Mouse (Mus musculus) forebrain, postnatal 0 days (tissue): Measurements from ENCODE around the gene Astn2. TPM values are rescaled to one million over a fixed set of nuclear protein-coding genes. Genes with fewer than 3 reads are reported as not detected.

Experiments used
- ATAC-seq: fragments of 200-750 bp; cut with Nextera tagmentation; 2 replicates; pipeline ENCODE4 v1.8.0; 2017; ENCODE audit warnings: mild to moderate bottlenecking, moderate library complexity
- DNase-seq: peaks from one replicate; pipeline ENCODE4 v3.0.0-alpha.2; 2015
- H3K27ac ChIP-seq: fragments of 300-500 bp; sonication (generic); 2 replicates; pipeline ENCODE4 v1.5.1; 2014; ENCODE audit warnings: low read depth, mild to moderate bottlenecking, antibody characterized with exemption, low read length, moderate library complexity, mixed read lengths
- H3K27me3 ChIP-seq: fragments of 300-500 bp; sonication (generic); 2 replicates; pipeline ENCODE4 v1.6.1; 2014; ENCODE audit warnings: mild to moderate bottlenecking, low read length, mixed read lengths; ENCODE audit not compliant: insufficient read depth
- H3K36me3 ChIP-seq: fragments of 300-500 bp; sonication (generic); 2 replicates; pipeline ENCODE4 v1.6.1; 2014; ENCODE audit warnings: mild to moderate bottlenecking, moderate library complexity; ENCODE audit not compliant: insufficient read depth
- H3K4me1 ChIP-seq: fragments of 300-500 bp; sonication (generic); 2 replicates; pipeline ENCODE4 v1.6.1; 2014; ENCODE audit warnings: antibody characterized with exemption; ENCODE audit not compliant: insufficient read depth
- H3K4me2 ChIP-seq: fragments of 300-500 bp; sonication (generic); 2 replicates; pipeline ENCODE4 v1.6.1; 2014; ENCODE audit warnings: low read depth, mild to moderate bottlenecking, moderate library complexity
- H3K4me3 ChIP-seq: fragments of 300-500 bp; sonication (generic); 2 replicates; pipeline ENCODE4 v1.5.1; 2014; ENCODE audit warnings: low read depth, low read length, mixed read lengths
- H3K9ac ChIP-seq: fragments of 300-500 bp; sonication (generic); 2 replicates; pipeline ENCODE4 v1.6.1; 2014; ENCODE audit warnings: mild to moderate bottlenecking
- H3K9me3 ChIP-seq: fragments of 300-500 bp; sonication (generic); 2 replicates; pipeline ENCODE4 v1.6.1; 2016; ENCODE audit warnings: low read length
- CTCF ChIP-seq: sonication (generic); IDR thresholded peaks from 2 replicates; pipeline ENCODE4 v1.5.1; 2016; ENCODE audit warnings: antibody characterized with exemption, control low read depth, low read depth
- WGBS: fragments of 180-500 bp; shearing (Covaris S2); extraction: QIAGEN DNeasy Blood & Tissue Kit; methylation state at CpG from one replicate; pipeline ENCODE4 v1.1.7; 2014; 5-methylcytosine and 5-hydroxymethylcytosine counted together
- polyA plus RNA-seq: library from polyadenylated mRNA; unstranded; fragments of >200 nt; fragmentation: Nextera tagmentation; extraction: Ambion mirVana; gene quantifications from 2 replicates; pipeline ENCODE4 v1.2.1, GENCODE M21; 2015
- total RNA-seq: library from RNA; depleted of rRNA; stranded (reverse); fragments of >200 nt; gene quantifications from 2 replicates; pipeline ENCODE4 v1.2.3, GENCODE M21; 2014

Astn2 gene
- total and polyA plus RNA-seq, 2 experiments from 2014 or later = 0.98 to 20.9 TPM

- H3K27me3 ChIP-seq = no peaks in the 10 kb centered on the region
- no peak for DNase-seq
- no peaks in the 10 kb centered on the region for H3K36me3 ChIP-seq
- WGBS = 89% methylated on average over 3 of the region's 3 CpGs
- no peaks in the 10 kb centered on the region for H3K9me3 ChIP-seq
- H3K4me2 ChIP-seq = no peak overlapping the region
- no peaks in the 10 kb centered on the region for H3K4me1 ChIP-seq
- no peak for TF ChIP-seq CTCF
- H3K9ac ChIP-seq = no peak overlapping the region
- ATAC-seq = no peak
- H3K27ac ChIP-seq = no peak overlapping the region
- H3K4me3 ChIP-seq = no peak overlapping the region
These were observed 361.3 kb downstream of the Astn2 start for GRCm38 (mm10) chr4:66043014-66043672.

DNA sequence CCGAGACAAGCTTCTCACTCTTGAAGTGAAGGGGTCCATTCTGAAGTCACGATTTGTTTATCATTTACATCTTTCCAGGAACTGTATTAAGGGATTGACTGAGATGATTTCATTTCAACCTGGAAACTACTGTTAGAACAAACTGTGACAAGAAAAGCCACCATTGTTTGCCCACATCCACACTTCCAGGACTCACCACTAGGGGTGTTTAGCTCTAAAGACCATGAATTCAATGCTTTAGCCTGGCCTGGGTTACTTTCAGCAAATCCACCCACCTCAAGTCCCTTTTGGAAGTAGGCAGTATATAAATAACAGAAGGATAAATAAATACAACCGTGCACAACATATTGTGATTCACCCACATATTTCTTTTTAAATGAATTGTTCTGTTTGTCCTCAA is 370.6 kb downstream of the Astn2 start:
- 73% methylated on average over 3 of the region's 3 CpGs for WGBS
- no peak overlapping the region for H3K4me3 ChIP-seq
- no peak overlapping the region for H3K4me2 ChIP-seq
- no peak for ATAC-seq
- no peaks in the 10 kb centered on the region for H3K36me3 ChIP-seq
- no peak for DNase-seq
- H3K9ac ChIP-seq = no peak overlapping the region
- H3K27ac ChIP-seq = no peak overlapping the region
- H3K4me1 ChIP-seq = no peaks in the 10 kb centered on the region; the same call in 1 of the 2 replicates
- H3K27me3 ChIP-seq = no peaks in the 10 kb centered on the region
- H3K9me3 ChIP-seq = no peaks in the 10 kb centered on the region
- TF ChIP-seq CTCF = peak; percentile 54

DNA sequence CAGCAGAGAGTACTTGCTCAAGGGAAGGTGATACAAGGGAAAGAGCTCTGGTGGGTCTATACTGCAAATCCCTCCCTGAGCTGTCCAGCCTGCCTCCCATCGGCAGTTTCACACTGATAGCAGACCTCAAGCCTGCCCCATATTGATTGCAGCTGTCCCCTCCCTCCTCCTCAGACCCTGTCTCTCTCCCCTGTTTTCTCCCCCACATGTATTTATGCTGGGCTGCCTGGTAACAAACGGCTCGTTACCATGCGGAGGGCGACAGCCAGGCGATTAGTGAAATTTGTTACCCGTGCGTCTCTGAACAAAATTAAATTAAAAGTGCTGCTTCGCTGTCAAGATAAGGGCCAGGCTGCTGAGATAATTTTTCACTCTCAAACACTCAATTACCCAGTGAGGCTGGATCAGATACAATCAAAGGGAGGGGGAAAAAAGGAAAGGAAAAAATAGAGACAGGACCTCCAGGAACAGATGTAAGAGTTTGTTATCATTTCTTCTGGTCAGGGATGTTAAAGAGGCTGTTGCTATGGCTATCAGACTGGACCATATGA is 373.0 kb downstream of the Astn2 start:
- Histone ChIP-seq H3K27me3 (no peaks in the 10 kb centered on the region), H3K4me1 (no peaks in the 10 kb centered on the region; the same call in 1 of the 2 replicates), H3K9ac (no peak overlapping the region), H3K9me3 (no peaks in the 10 kb centered on the region), H3K4me2 (no peak overlapping the region), H3K27ac (no peak overlapping the region), H3K36me3 (no peaks in the 10 kb centered on the region), H3K4me3 (no peak overlapping the region)
- TF ChIP-seq CTCF = no peak
- WGBS = 15% methylated on average over 9 of the region's 9 CpGs
- DNase-seq = no peak
- ATAC-seq = peak; percentile 36; the same call in 1 of the 2 replicates

DNA sequence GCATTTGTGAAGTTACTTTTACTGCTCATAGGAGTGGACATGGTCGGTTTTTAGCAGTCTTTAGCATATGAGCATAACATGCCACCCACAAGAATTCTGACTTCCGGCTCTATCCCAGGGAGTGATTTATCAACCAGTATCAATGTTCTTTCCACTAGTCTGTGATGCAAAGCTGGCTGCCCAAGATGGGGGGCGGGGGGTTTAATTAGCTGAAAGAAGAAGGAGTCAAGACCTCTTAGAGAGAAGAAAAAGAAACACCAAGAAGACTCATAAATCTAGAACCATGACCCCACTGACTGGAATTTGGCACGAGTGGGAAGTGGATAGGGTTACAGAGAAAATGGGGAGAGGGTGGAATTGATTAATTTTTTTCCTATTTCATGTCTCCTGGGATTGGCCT is 374.5 kb downstream of the Astn2 start:
- no peak overlapping the region for H3K9ac ChIP-seq
- H3K4me3 ChIP-seq = no peak overlapping the region
- H3K4me2 ChIP-seq = no peak overlapping the region
- no peak for TF ChIP-seq CTCF
- H3K9me3 ChIP-seq = no peaks in the 10 kb centered on the region
- no peaks in the 10 kb centered on the region; the same call in 1 of the 2 replicates for H3K4me1 ChIP-seq
- H3K36me3 ChIP-seq = no peaks in the 10 kb centered on the region
- H3K27ac ChIP-seq = no peak overlapping the region
- no peaks in the 10 kb centered on the region for H3K27me3 ChIP-seq
- ATAC-seq (no peak), DNase-seq (no peak)
- WGBS = 90% methylated on average over 4 of the region's 4 CpGs

- no peak for DNase-seq
These were observed 376.5 kb downstream of the Astn2 start for GRCm38 (mm10) chr4:66027866-66028265.

GRCm38 (mm10) chr4:66025393-66026062 is 378.9 kb downstream of the Astn2 start:
- WGBS = 7% methylated on average over 8 of the region's 8 CpGs
- Histone ChIP-seq H3K4me2 (no peak overlapping the region), H3K27ac (no peak overlapping the region), H3K4me1 (no peaks in the 10 kb centered on the region), H3K9ac (no peak overlapping the region), H3K9me3 (no peaks in the 10 kb centered on the region), H3K27me3 (no peaks in the 10 kb centered on the region), H3K4me3 (no peak overlapping the region), H3K36me3 (no peaks in the 10 kb centered on the region)
- DNase-seq (peak; percentile 65), ATAC-seq (peak; percentile 85)
- TF ChIP-seq CTCF = no peak

More at GRCm38 (mm10) chr4:66027866-66028265, 376.5 kb downstream of the Astn2 start:
- Histone ChIP-seq H3K4me3 (no peak overlapping the region), H3K4me1 (no peaks in the 10 kb centered on the region; the same call in 1 of the 2 replicates), H3K9me3 (no peaks in the 10 kb centered on the region), H3K36me3 (no peaks in the 10 kb centered on the region), H3K9ac (no peak overlapping the region), H3K4me2 (no peak overlapping the region), H3K27me3 (no peaks in the 10 kb centered on the region), H3K27ac (no peak overlapping the region)
- 75% methylated on average over 1 of the region's 1 CpGs for WGBS
- no peak for ATAC-seq
- TF ChIP-seq CTCF = no peak

- no peak for ATAC-seq
- H3K4me2 ChIP-seq = no peak overlapping the region
- no peak for DNase-seq
These were observed 401.5 kb downstream of the Astn2 start for GRCm38 (mm10) chr4:66002936-66003335.

More at GRCm38 (mm10) chr4:66002936-66003335, 401.5 kb downstream of the Astn2 start:
- H3K27ac ChIP-seq = no peak overlapping the region
- no peaks in the 10 kb centered on the region for H3K4me1 ChIP-seq
- H3K9ac ChIP-seq = no peak overlapping the region
- H3K36me3 ChIP-seq = no peaks in the 10 kb centered on the region
- H3K4me3 ChIP-seq = no peak overlapping the region
- no peak for TF ChIP-seq CTCF
- no peaks in the 10 kb centered on the region for H3K9me3 ChIP-seq
- H3K27me3 ChIP-seq = no peaks in the 10 kb centered on the region
